Mouse (Mus musculus) MN1 (cell line): Measurements from ENCODE around the gene Fstl1.

ENCODE experiments used
- DNase-seq: peaks from one replicate; pipeline ENCODE4 v3.0.0-alpha.2; 2016; ENCODE audit warnings: low spot score

Fstl1 gene

DNA sequence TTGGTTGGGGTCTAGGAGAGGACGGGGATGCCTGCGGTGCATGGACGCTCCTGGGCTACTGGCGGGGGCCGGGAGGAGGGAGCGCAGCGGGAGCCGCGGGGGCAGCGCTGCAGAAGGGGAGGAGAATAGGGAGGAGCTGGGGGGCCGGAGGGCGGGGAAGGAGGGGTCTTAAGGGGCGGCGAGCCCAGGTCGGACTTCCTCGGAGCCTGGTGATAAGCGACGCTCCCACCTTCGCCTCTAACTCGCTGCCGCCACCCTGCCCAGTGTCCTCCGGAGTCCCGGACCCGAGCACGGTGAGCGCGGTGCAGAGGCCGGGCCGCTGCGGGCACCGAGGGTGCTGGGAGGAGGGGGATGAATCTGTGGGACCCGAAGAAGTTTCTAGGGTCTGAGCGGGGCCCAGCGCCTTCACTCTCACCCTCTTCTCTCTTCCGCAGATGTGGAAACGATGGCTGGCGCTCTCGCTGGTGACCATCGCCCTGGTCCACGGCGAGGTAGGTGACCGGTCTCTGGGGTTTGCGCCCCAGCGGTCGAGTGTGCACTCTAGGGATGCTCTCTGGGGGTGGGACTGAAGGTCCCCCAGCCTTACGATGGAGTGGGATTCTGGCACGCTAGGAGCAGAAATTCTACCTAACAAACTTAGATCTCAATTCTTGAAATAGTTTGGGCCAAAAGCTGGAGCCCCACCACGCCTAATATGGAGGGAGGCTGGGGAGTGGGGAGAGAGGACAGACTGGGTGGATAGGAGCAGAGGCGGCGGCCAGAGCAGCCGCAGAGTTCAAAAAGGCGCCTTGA, at the start of gene Fstl1:
Gene Fstl1, plus strand, starts transcription at position 14 of the 792 bp plus-strand sequence.
- peak; percentile 26 for DNase-seq

DNA sequence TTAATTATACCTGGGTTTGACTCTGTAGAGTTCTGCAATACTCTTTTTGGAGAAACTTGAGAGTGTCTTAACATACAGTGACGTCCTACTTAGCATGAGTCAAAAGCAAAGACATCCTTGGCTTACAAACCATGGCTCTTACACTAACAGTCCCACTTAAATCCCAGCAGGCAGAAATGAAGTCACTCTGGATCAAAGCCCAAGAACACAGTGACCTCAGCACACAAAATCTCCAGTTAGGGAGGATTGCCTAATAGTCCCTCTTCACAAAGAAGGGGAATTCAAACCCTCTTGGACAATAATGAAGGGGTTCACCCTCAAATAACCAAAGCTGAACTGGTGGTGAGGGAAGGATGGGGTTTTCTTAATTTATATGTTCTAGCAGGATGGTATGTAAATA, 48.0 kb upstream of the Fstl1 start:
- DNase-seq: peak; percentile 59

DNA sequence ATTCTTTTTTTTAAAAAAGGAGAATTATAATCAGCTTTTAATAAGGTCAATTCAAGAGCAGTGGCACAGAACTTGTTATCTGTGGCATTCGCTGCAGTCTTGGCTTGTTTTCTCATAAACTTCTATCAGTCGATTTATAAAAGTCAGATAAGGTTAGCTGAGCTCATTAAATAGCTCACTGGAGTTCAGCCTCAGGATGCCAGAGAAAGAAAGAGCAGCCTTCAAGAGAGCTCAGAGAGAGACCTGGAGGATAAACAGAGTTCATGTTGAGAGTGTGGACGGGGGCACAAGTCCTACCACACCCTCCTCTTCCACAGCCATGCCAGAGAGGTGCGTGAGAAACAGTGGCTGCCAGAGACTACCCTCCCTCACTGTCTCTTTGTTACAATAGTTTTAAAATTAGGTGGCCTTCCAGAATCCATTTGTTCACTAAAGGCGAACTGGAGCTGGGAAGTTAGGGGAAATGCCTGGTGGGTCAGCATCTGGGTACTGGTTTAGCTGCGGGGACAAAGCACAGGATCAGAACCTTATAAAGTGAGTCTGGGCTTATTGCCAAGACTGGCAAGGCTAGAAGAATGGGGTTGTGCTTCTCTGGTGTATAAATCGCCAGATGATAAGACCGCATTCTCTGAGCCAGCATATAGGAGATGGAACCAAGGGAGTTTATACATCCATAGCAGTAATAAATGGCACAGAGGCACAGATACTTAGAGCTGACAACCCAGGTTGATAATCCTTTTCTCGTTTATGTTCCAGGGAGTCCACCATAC, 47.1 kb upstream of the Fstl1 start:
- DNase-seq: peak; percentile 44

DNA sequence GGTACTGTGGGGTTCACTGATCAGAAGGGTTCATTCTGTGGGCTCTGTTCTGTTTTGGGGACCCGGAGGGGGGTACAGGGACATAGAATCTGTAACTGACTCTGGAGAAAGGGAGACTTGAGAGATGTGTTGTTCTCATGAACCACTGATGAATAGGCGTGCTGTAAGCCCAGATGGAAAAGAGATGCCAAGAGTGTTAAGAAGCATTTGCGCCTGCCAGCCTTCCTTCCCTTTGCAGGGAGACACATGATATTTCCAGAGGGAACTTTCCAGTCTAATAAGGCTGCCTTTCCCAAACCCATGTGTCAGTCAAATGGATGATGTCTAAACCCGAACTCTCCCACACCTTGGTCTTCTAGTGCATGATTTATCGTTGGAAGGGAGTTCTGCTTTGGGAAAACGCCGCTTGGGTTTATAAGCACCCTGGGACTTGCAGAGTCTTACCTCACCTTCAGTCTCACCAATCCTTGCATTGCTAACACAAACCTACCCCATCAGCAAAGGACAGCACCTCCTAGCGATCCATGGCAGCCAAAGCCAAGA, 46.3 kb upstream of the Fstl1 start:
- no peak for DNase-seq

DNA sequence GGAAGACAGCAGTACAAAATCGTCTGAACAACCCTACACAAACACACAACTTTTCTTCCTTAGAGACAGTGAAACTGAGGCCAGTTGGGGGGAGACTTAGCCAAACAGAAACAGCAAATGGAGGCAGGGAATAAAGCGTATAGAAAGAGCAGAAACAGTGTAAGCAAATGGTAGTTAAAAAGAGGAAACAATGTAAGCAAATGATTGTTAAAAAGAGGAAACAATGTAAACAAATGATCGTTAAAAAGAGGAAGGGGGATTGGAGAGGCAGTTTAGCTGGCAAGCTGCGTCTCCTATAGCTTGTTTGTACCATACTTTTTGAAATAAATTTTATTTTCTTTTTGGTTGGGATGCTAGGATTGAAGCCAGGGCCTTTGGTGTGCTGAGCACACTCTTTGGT, 45.2 kb upstream of the Fstl1 start:
- DNase-seq: no peak

DNA sequence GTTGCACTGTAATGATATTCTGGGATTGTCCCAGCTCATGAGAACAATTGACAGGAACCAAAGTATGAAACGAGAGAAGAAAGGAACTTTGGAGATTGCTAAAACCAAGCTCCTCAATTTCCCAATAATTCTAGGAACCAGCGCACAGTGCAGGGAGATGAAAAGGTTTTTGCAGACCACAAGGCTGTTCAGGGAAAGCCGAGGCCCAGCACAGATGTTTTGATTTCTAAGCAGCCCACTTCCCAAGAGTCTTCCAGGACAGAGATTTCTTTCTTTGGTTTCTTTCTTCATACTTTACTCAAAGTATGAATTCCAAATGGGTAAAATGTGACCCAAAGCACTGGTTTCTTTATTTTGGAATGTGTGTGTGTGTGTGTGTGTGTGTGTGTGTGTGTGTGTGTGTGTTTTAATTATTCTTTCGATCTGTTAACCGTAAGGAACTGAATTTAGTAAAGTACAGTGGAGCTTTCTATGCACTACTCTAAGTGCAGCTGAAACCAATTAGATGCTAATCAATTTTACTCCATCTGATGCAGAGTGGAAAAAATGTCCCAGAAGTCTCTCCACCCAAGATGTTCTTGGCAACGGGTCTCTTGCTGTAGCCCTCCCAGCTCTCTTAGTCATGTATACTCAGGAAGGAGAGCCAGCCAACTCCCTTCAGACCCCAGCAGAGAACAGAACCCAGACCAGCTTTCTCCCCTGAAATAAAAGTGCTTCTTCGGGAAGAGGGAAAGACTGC, 44.5 kb upstream of the Fstl1 start:
- DNase-seq: peak; percentile 37

DNA sequence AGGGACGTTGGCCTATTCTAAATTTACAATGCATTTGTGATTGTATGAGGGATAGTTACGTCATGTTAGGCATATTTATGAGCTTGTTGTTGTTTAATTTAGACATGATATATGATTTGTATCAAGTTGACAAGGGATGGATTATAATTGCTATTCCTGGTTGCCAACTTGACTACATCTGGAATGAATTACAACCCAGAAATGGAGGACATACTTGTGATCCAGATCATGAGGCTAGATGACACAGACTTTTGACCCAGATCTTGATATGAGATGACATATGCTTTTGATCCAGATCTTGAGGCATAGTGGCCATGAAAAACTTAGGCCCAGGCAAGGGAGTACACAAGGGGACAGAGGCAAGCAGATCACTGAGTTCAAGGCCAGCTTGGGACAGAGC, 36.6 kb upstream of the Fstl1 start:
- no peak for DNase-seq

DNA sequence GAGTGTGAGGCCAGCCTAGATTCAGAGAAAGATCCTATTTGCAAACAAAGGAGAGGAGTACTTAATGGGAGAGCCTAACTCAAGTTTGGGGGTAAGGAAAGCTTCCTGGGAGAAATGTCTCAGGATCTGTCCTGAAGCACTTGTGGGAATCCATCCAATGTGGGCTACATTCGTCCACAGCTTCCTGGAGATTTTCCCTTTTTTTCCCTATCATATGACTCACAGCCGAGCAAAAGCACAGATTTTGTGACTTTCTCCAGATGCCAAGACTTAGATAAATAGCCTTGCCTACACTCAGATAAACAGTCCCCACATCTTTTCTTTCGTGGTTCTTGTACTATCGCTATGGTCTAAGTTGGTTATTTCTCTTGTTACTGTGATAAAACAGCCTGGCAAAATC, 34.4 kb upstream of the Fstl1 start:
- no peak for DNase-seq

DNA sequence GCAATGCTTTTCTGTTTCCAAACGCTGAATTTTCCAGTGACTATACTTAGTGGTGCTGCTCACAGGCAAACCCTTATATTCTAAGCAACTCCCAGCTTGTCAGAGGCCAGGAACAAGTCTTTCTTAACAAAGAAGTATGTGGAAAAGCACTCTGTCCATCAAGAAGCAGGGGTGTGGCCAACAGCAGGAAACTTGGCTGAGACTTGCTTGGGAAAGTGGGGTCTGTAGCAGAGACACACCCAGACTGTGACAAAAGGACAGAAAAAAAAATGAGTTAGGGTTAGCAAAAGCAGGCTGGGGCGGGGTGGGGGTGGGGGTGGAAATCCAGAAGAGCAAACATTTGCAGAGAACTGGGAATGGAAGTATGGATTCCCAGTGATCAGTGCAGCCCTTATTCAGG, 23.8 kb upstream of the Fstl1 start:
- no peak for DNase-seq

DNA sequence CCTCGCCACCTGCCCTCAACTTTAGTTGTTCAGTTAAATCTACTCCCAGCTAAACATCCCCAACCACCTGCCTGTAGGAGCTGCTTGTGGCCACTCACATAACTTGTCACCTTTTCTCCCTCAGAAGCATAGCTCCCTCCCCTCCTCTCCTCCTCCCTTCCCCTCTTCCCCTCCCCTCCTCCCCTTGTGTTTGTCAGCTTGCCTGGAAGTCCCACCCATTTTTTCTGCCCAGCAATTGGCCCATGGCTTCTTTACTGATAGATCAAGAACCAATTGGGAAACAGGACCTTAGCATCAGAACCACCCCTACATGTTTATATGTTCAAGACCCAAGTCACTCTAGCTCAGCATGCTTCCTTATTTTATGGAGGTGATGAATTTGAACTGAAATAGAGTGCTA, 22.9 kb upstream of the Fstl1 start:
- no peak for DNase-seq

DNA sequence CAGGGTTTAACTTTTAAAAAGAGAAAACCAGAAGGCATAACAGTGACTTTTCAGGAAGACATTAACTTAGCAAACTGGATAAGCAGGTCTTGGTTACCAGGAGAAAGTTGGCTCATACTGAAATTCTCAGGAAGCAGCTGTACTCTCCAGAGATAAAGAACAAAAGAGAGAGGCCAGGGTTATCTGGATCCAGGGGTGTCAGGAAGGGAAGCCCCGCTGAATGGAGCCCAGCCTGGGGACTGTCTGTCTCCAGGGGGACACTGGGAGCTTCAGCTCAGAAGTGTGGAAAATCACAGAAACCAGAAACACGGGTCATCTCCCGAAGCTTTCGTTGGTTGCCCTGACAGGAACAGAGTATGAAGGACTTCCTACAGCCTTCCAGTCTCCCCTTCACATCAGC, 22.2 kb upstream of the Fstl1 start:
- DNase-seq: no peak

DNA sequence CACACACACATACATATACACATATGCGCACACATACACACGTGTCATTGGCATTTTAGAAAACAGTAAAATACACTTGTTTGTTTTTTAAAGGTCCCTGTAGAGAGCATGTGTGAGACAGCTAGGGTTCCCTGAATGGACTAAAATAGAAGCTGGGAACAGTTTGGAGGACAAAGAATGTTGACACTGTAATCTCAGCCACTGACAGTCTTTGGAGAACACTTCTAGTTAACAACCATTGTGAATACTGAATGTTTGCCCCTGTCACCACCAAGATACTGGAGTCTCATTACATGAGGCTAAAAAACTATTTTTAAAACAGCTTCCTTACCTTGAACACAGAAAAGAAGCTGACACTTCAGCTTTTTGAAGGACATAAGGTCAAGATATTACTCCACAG, 19.4 kb upstream of the Fstl1 start:
- no peak for DNase-seq

DNA sequence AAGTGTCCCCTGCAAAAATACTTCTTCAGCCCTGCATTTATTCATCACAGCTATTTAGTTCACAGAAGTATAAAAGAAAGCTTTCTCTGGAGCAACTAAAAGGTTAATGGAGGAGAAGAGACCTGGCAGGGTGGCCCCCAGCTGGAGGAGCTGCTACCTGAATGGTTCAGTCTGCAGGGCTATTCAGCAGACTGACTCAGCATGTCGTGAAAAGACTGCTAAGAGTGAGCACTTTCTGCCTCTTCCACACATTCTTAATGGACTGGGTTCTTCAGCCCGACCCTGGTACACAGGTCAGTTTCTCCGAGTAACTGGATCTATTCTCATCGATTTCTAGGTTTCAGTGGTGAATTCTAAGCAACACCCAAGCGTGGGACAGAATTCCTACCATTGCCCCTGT, 12.9 kb upstream of the Fstl1 start:
- no peak for DNase-seq

DNA sequence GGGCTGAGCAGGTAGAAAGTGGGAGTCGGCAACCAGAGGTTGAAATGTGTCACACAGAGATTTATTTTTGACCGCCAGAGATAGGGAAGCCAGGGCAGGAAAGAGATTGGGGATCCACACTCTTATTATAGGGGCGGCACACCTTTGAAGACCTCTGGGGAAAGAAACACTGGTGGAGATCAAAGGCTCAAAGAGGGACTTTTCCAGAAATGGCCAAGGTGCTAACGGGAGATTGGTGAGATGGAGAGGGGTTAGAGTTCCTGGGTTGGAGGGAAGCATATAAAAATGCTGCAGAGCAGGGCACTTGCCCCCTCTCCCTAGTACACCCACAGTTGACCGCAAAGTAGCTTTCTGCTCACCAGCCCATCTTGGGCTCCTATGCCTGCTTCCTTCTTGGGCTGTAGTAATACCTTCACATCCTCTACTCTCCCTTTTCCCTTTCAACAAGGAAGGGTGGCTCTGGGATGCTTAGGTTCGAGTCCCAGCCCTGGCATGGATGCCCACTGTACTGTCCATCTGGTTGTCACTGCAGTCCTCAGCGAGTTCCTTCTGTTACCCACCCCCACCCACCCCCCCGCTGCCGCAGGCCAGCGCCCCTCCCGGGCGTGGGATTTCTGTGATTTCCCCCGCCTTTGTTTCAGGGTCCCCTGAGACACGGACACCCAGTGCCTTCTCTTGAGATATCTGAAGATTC, 360 bp upstream of the Fstl1 start:
- DNase-seq: no peak

DNA sequence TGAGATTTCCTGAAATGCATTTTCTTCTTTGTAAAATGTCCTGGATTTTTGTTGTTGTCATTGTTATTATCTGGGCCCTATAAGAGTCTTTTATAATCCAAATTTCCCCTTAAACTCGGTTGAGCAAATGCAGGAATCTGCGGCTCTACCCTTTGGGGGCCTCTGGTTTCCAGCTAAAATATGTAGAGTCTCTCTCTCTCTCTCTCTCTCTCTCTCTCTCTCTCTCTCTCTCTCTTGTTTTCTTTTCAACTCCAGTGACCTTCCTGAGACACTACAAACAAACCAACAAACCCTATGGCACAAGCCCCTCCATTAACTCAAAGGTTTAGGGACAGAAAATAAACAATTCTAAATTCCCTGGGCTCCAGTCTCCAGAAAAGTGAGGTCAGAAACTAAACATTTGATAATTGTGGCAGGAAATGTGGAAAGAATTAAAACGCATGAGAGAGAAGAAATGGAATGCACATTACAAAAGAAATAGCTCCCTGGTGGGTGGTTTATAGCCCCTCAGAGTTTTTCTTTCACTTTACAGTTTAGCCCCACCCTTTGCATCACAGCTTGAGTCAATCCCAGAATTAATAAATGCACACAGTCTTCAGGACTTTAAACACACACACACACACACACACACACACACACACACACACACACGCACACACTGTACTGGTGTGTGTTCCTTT, 1.3 kb downstream of the Fstl1 start:
- no peak for DNase-seq

DNA sequence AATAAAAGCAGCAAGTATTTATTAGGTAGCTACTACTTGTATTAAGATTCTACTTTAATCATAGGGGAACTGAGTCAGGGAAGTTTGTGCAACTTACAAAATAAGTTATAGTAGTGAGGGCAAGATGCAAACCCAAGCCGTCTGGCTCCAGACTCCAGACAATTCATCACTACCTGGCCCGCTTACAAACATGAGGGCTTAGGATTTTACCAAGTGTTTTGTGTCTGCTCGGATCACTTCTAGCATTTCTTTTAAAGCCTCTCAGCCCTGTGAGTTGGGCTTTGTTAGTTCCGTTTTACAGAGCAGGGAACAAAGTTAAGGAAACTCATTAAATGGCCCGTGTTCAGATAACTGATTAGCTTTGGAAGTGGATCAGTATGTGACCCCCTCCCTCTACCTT, 1.9 kb downstream of the Fstl1 start:
- no peak for DNase-seq

DNA sequence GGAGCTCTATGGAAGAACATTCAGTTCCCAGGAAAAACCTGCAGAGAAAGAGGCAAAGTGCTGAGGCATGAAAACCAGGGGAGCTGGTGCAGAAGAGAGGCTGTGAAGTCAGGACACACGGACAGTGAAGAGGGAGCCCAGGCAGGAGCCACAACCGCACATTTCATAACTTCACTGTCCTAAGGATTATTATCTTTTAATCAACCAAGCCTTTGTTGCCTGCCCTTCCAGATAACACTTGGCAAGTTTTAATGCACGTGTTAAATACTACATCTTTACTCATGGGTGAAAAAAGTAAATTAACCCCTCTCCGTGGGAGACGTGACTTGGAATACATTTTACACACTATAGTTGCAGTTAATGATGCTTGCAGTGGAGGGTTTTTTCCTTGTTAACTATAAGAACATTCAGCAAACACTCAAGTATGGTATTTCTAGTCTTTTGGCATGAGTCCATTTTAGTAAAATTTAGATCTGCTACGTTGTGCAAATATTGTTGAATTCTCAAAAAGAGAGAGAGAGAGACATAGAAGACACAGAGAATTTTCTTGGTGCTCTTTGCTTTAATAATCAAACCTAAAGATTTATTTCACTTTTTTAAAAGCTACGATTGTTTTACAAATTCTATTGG, 3.1 kb downstream of the Fstl1 start:
- no peak for DNase-seq

DNA sequence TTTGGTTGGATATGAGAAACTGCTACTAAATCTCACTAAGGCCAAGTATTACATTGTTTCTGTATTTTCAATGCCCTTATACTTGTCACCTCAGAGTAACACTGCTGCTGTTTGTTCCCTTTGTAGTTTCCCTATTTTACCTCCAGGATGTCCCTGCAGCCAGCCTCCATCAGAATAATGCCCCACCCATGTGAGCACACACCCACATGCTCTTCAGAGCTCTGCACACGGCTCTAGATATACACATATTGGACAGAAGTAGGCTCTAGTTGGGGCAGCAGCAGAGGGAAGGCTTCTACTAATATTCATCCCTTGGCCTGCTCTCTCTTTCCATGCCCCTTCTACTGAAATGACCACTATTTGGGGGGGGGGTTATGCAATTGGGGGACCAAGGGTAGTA, 3.7 kb downstream of the Fstl1 start:
- DNase-seq: no peak

DNA sequence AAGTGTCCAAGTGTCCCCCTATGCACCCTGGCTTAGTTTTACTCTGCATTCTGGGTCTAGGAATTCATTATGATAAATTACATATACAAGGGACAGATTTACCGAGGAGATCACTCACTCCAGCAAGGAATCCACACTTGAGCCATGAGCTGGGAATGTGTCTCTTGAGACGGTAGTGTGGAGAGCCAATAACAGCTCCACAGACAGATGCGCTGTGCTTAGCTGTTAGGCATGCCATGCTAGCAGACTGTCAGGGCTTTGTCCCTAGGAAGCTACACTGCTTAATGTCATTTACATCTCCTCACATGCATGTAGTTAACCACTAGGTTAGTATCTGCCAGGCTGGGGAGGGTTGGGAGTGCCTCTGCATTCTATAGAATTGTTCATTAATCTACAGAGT, 4.2 kb downstream of the Fstl1 start:
- DNase-seq: no peak

DNA sequence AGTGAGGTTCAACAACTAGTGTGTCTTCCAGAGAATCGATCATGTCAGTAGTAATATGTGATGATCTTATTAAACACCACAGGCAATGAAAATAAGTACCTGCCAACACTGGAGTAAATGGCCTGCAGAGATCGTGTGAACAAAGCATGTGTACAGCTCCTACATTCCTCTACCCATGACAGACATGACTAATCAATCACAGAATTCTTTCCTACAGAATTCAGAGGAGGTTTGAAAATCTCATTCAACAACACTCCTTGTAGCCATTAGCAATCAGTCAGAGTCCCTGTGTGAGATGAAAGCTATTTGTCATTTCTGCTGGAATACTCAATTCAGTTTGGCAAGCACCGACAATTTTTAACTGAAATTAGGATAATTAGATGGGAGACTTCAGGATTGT, 7.9 kb downstream of the Fstl1 start:
- DNase-seq: peak; percentile 21
